ENCODE assay signal across 11 mouse cellular contexts in genomic region chr11:59290702-59291303, GRCm38 (mm10). TPM values are rescaled to one million over a fixed set of nuclear protein-coding genes. Genes with fewer than 3 reads are reported as not detected.
DNase-seq lines count a peak whose midpoint lies in the region; ATAC-seq lines count a peak whose summit lies in the region.
"Had no signal": no experiment of that assay in that cellular context is flagged by ENCODE, and none has a peak within 500 bp of the region (broad histone marks: within the 10 kb centered on the region; RNA-seq: fewer than 3 reads in every experiment).

Gene Wnt3a (minus strand): TSS chr11:59290752.

- peak within 1 kb of the TSS; percentile 39 for H3K4me3 ChIP-seq in kidney, embryonic 16.5 days (ENCODE audit: low read length)
- H3K4me3 ChIP-seq in embryonic facial prominence, embryonic 10.5 days = peak within 1 kb of the TSS; percentile 51
- H3K4me3 ChIP-seq in hindbrain, embryonic 13.5 days = peak within 1 kb of the TSS; percentile 39
- H3K4me3 ChIP-seq in midbrain, embryonic 15.5 days = peak within 1 kb of the TSS; percentile 26
- H3K4me3 ChIP-seq: erythroblast, embryonic 14.5 days had no signal

- H3K4me2 ChIP-seq in kidney, embryonic 16.5 days (replicated peaks; ENCODE audit: low read depth, low read length) = peak within 1 kb of the TSS; percentile 54
- peak within 1 kb of the TSS; percentile 54 for H3K4me2 ChIP-seq in hindbrain, embryonic 13.5 days
- H3K4me2 ChIP-seq in midbrain, embryonic 15.5 days = peak within 1 kb of the TSS; percentile 46

- H3K36me3 ChIP-seq in kidney, embryonic 16.5 days (ENCODE audit: insufficient read depth, low read length) = no peaks in the 10 kb centered on the region
- H3K36me3 ChIP-seq in embryonic facial prominence, embryonic 10.5 days (replicated peaks) = no peaks in the 10 kb centered on the region
- no peaks in the 10 kb centered on the region for H3K36me3 ChIP-seq in hindbrain, embryonic 13.5 days
- H3K36me3 ChIP-seq in midbrain, embryonic 15.5 days (replicated peaks) = no peaks in the 10 kb centered on the region
- H3K36me3 ChIP-seq: G1E had no signal

- 1% methylated on average over 26 of the region's 60 CpGs for WGBS in kidney, embryonic 16.5 days
- 2% methylated on average over 55 of the region's 60 CpGs for WGBS in embryonic facial prominence, embryonic 10.5 days
- 1% methylated on average over 29 of the region's 60 CpGs for WGBS in hindbrain, embryonic 13.5 days
- 4% methylated on average over 29 of the region's 60 CpGs for WGBS in midbrain, embryonic 15.5 days

- no peaks in the 10 kb centered on the region for H3K9me3 ChIP-seq in kidney, embryonic 16.5 days (ENCODE audit: low read length)
- H3K9me3 ChIP-seq in embryonic facial prominence, embryonic 10.5 days = no peaks in the 10 kb centered on the region
- H3K9me3 ChIP-seq in hindbrain, embryonic 13.5 days = no peaks in the 10 kb centered on the region
- H3K9me3 ChIP-seq in midbrain, embryonic 15.5 days = no peaks in the 10 kb centered on the region
- H3K9me3 ChIP-seq: G1E had no signal

- H3K27me3 ChIP-seq in kidney, embryonic 16.5 days (ENCODE audit: insufficient read depth, low read length) = peaks cover 83% of the 10 kb centered on the region
- H3K27me3 ChIP-seq in embryonic facial prominence, embryonic 10.5 days (replicated peaks; ENCODE audit: low read depth, poor library complexity, severe bottlenecking) = peaks cover 96% of the 10 kb centered on the region
- H3K27me3 ChIP-seq in hindbrain, embryonic 13.5 days = peaks cover 95% of the 10 kb centered on the region
- peaks cover 85% of the 10 kb centered on the region for H3K27me3 ChIP-seq in midbrain, embryonic 15.5 days (replicated peaks)

- no peak within 1 kb of the TSS for H3K27ac ChIP-seq in kidney, embryonic 16.5 days (ENCODE audit: low read length)
- no peak within 1 kb of the TSS for H3K27ac ChIP-seq in embryonic facial prominence, embryonic 10.5 days (replicated peaks)
- H3K27ac ChIP-seq in hindbrain, embryonic 13.5 days = no peak within 1 kb of the TSS
- no peak within 1 kb of the TSS for H3K27ac ChIP-seq in midbrain, embryonic 15.5 days

- H3K4me1 ChIP-seq in kidney, embryonic 16.5 days (ENCODE audit: insufficient read depth, low read length) = peaks cover 9% of the 10 kb centered on the region; the same call in 1 of the 2 replicates
- H3K4me1 ChIP-seq in embryonic facial prominence, embryonic 10.5 days = peaks cover 25% of the 10 kb centered on the region
- H3K4me1 ChIP-seq in hindbrain, embryonic 13.5 days (replicated peaks) = peaks cover 27% of the 10 kb centered on the region
- H3K4me1 ChIP-seq in midbrain, embryonic 15.5 days = peaks cover 20% of the 10 kb centered on the region

- no peak for ATAC-seq in kidney, embryonic 16.5 days (ENCODE audit: low FRiP score, low TSS enrichment)
- ATAC-seq in hindbrain, embryonic 13.5 days (ENCODE audit: low FRiP score) = no peak
- no peak for ATAC-seq in midbrain, embryonic 15.5 days (replicated peaks)

- no peak for DNase-seq in kidney, postnatal 4 days
- DNase-seq in embryonic facial prominence, embryonic 10.5 days (ENCODE audit: low spot score) = no peak
- no peak for DNase-seq in testis, postnatal 14 days (ENCODE audit: low spot score)
- no peak for DNase-seq in embryo, embryonic 11 days
- no peak for DNase-seq in urinary bladder, postnatal 10 days (ENCODE audit: low spot score)

- no peak within 1 kb of the TSS for H3K9ac ChIP-seq in kidney, embryonic 16.5 days (replicated peaks; ENCODE audit: low read length)
- peak within 1 kb of the TSS; percentile 46; the same call in 1 of the 2 replicates for H3K9ac ChIP-seq in hindbrain, embryonic 13.5 days
- no peak within 1 kb of the TSS for H3K9ac ChIP-seq in midbrain, embryonic 15.5 days

RNA-seq across cellular contexts. Expression of gene Wnt3a, which starts in this region (rescaled TPM):
- polyA plus RNA-seq in kidney, embryonic 16.5 days (2015; fragmentation: Nextera tagmentation; extraction: Ambion mirVana) = not detected in 2 replicates
- 0.77 and 1.7 TPM in 2 replicates for polyA plus RNA-seq in embryonic facial prominence, embryonic 10.5 days (2016; fragmentation: Nextera tagmentation; extraction: Ambion mirVana)
- 1.4 and 4.1 TPM in 2 replicates for polyA plus RNA-seq in hindbrain, embryonic 13.5 days (2015; fragmentation: Nextera tagmentation; extraction: Ambion mirVana)
- polyA plus RNA-seq in midbrain, embryonic 15.5 days (2015; fragmentation: Nextera tagmentation; extraction: Ambion mirVana) = 0.43 and 0.61 TPM in 2 replicates
- polyA plus RNA-seq: G1E; large intestine, adult 2 months had no signal
